Mouse (Mus musculus) splenic B cell, adult 2 months (primary cell): Measurements from ENCODE around the gene Ovca2.

Source experiments
- DNase-seq: peaks from one replicate; pipeline ENCODE4 v3.0.0-alpha.2; 2011; ENCODE audit warnings: low read depth, low spot score
- H3K27me3 ChIP-seq: 2 replicates; pipeline ENCODE4 v1.6.1; 2012; ENCODE audit warnings: mild to moderate bottlenecking, low read length, moderate library complexity, mixed read lengths; ENCODE audit not compliant: control insufficient read depth, poor library complexity, insufficient read depth, severe bottlenecking
- H3K36me3 ChIP-seq: 2 replicates; pipeline ENCODE4 v1.6.1; 2012; ENCODE audit warnings: mild to moderate bottlenecking, low read length, moderate library complexity, mixed read lengths; ENCODE audit not compliant: control insufficient read depth, poor library complexity, insufficient read depth, severe bottlenecking

Gene Ovca2

DNA sequence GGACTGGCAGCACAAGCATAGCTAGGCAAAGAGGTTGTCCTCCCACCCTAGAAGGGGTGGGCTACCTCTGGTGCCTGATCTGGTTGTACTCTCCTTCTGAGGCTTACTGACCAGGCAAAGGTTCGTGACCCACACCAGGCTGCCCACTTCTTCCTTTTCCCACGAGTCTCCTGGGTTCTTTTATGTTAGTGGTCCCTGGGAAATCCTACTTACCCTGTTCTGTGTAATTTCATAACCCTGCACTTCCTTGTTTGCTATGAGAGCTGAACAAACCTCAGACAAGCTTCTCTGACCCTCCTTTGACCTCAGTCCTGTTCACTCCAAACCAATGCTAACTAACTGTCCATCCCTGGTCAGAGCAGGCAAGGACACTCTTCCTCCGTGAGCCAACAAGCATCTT lies 37.6 kb downstream of the Ovca2 start:
- no peak for DNase-seq
- Histone ChIP-seq H3K27me3 (no peaks in the 10 kb centered on the region; the same call in 1 of the 2 replicates), H3K36me3 (peaks cover 5% of the 10 kb centered on the region)

DNA sequence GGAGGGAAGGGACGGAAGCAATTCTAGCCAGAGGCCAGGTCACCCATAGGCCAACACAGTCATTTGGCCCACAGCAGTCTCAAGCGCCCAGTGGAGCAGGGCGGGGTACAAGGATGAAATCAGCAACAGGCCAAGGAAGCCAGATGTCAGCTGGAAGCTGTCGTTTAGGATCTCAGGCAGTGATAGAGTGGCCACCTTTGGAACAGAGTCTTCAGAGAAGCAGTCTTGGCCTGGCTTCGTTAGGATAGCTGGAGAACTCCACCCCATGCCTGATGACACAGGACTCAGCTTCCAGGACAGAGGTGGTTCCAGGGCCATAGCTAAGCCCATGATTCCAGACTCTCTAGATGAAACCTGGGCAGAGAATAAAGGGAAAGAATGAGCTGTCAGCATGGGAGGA lies 38.2 kb downstream of the Ovca2 start:
- Histone ChIP-seq H3K27me3 (no peaks in the 10 kb centered on the region; the same call in 1 of the 2 replicates), H3K36me3 (peaks cover 5% of the 10 kb centered on the region)
- no peak for DNase-seq

DNA sequence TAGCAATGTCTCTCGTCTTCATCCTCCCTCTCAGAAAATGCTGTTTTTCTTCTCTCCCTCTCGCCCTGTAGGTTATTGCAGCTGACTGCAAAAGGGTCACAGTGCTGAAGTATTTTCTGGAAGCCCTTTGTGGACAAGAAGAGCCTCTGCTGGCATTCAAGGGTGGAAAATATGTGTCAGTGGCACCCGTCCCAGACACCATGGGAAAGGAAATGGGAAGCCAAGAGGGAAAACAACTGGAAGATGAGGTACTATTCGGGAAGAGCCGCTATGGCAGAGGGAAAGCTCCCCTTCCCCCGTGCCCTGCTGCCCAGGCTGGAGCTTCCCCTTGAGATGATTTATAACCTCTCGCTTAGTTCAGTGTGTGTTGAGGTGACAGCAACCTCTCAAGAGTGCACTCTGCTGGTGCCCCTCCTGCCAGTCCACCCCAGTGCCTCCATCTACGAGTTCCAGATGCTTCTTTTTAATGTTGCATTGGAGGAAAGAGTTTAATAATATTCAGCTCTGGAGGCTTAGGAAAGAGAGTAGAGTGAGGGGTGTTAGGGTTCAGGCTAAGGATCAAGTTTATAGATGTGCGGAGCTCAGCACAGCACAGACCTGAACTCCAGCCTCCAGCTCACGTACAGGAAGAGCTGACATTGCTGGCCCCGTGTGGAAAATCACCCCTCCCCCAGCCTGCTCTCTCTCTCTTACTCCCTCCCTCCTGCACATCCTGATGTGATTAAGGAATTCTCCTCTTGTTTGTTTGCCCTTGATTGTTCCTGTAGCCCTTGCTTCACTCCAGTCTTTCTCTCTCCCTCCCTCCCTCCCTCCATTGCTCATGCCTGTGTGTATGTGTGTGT lies 39.3 kb downstream of the Ovca2 start:
- no peaks in the 10 kb centered on the region; the same call in 1 of the 2 replicates for H3K27me3 ChIP-seq
- H3K36me3 ChIP-seq = peaks cover 5% of the 10 kb centered on the region
- no peak for DNase-seq

DNA sequence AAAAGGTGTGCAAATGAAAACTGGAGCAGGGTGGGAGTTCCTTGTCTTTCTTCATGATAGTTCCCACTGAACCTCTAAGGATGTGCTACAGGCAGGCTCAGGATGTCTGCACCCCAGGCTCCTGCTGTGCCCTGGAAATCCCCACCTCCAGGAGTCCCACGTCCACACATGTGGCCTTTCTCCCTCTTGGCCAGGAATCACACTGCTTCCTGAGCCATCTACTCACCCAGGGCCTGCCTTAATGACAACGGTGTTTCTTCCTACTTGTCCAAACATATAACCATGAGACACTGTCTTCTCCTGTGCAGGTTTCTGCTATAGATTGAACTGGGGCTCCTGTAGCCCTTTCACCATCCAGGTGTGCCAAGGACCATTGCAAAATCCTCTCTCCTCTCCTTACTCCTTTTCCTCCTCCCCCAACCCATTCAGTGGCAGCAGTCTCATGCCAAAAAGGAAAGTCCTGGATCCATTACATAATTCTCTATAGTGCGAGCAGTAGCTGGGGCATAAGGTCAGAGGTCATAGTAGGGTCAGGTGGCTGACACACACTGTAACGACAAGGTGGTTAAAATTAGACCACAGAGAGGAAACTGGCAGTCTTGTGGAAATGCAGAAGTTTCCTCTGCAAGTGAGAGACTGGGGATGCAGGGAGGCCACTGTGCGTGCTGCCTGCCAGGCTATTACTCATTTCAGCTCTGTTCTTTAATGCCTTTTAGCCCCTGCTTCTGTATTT lies 41.8 kb downstream of the Ovca2 start:
- no peaks in the 10 kb centered on the region; the same call in 1 of the 2 replicates for H3K36me3 ChIP-seq
- DNase-seq = peak; percentile 71

DNA sequence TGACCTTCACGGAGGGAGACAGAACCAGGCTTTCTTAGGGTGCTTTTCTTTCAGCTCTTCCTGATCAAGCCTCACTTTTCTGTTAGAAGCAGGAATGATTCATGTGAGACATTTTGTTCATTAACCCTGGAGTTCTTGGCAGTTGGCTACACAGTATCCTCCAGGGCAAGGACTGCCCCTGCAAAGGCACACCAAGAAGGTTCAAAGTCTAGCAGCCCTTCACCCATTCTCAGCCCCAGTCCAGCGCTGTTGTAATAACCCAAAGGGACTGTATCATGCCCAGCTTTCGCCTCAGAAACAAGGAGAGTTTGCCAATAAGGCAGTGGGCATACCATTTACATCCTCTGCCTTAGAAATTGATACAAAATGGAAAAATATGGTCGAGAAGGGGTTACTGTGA lies 43.3 kb downstream of the Ovca2 start:
- no peaks in the 10 kb centered on the region for H3K27me3 ChIP-seq

More for the DNA sequence above, 41.8 kb downstream of the Ovca2 start:
- H3K27me3 ChIP-seq = no peaks in the 10 kb centered on the region

DNA sequence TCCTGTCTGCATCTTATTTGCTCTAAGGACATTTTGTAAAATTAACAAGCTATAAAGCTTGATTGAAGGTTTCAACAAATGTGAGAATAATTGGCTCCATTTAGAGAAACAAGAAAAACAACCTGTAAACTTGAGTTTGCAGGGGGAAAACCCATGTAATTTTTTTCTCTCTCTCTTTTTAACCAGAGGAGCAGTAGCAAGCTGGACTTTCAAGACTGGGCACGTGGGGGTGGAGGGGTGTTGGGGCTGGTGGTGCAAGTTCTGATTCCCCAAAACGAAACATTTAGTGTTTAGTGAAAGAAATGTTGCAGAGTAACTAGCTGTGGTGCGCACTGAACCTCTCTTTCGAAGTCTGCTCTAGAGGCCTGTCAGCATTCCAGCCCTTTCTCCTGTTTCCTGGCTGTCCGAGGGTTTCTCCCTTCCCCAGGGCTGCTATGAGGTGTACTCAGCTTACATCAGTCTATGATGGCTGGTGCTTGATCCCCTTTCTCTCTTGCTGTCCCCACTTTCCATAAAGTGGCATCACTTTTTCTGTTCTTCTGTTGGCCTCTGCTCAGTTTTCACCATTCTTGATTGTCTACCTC lies 44.1 kb downstream of the Ovca2 start:
- DNase-seq = no peak
- Histone ChIP-seq H3K27me3 (no peaks in the 10 kb centered on the region), H3K36me3 (no peaks in the 10 kb centered on the region; the same call in 1 of the 2 replicates)

More for the DNA sequence above, 43.3 kb downstream of the Ovca2 start:
- no peaks in the 10 kb centered on the region; the same call in 1 of the 2 replicates for H3K36me3 ChIP-seq
- DNase-seq = no peak

DNA sequence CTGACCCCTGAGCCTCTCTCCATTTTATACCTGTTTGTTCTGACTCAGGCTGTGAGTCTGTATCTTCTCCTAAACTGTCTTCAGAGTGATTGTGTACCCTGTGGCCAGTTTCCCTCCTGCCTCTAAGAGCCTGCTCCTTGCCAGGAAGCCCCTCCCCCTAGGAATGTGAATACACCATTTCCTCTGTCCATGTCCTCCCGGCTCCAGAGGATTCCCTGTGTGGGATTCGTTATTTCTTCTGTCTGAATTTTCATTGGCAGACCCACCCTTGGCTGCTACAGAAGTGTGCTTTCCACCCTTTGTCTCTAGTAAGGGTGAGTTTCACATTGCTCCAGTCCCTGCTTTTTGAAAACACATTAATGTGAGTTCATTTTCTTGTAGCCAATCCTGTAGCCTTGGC lies 44.7 kb downstream of the Ovca2 start:
- no peak for DNase-seq
- Histone ChIP-seq H3K36me3 (no peaks in the 10 kb centered on the region), H3K27me3 (no peaks in the 10 kb centered on the region)

DNA sequence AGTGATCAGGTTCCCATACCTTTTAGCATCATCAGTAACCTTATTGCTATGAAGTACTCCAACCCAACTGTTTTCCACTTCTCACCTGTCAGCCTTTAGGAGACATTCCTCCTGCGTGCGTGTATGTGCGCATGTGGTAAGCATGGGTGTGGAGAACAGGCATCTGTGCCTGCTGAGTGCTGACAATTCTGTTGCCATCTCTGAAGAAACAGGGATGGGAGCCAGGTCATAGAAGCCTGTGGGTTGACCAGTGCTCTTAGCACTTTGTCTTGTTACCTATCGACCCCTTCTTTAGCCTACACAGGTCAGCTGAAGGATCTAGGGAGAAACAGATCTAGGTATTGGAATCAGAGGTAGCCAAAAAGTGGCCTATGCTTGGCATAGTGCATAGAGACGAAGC lies 45.2 kb downstream of the Ovca2 start:
- no peak for DNase-seq
- no peaks in the 10 kb centered on the region for H3K27me3 ChIP-seq
- H3K36me3 ChIP-seq = no peaks in the 10 kb centered on the region

DNA sequence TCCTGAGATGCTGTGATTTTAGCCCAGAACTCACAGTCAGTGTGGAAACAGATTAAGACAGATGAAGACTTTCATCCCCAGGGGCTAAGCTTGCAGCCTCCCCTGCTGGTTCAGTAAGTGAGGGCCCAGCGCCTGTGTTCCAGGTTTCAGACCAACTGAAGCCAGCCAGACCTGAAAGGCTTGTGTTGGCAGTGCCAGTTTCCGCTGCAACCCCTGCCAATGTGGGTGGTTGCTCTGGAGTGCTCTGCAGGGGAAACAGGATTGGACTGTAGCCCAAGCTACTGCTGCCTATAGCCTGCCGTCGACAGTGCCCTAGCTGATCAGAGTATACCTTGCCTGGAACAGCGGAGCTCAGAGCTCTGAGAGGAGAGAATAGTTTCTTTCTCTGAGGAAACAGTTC lies 46.4 kb downstream of the Ovca2 start:
- no peaks in the 10 kb centered on the region for H3K36me3 ChIP-seq
- no peak for DNase-seq
- no peaks in the 10 kb centered on the region for H3K27me3 ChIP-seq

DNA sequence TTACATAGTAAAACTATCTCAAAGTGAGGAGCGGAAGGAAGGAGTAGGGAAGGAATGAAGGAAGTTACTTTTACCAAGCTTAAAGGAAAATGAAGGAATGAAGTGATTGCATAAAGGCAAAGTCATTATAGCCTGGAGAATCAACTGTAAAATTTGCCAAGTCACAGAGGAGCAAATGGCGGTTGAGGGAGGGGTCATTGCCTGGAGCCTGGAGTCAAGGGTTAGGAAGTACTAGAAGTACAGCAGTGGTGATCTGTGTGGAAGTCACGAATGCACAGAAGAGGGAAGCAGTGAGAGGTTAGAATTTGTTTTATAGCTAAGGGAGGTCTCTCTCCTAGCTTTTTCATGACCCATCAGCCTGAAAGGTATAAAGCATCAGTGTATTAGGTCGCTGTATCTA lies 47.3 kb downstream of the Ovca2 start:
- no peak for DNase-seq
- Histone ChIP-seq H3K36me3 (no peaks in the 10 kb centered on the region), H3K27me3 (no peaks in the 10 kb centered on the region)

DNA sequence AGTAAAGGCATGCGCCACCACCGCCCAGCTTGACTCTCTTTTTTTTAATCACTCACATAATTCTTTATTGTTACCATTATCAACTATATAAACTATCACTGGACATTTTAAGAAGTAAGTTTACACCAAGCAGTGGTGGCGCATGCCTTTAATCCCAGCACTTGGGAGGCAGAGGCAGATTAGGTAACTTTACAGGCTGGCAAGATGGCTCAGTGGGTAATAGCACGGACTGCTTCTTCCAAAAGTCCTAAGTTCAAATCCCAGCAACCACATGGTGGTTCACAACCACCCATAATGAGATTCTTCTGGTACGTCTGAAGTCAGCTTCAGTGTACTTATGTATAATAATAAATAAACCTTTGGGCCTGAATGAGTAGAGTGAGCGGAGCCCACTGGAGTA lies 49.2 kb downstream of the Ovca2 start:
- no peaks in the 10 kb centered on the region for H3K27me3 ChIP-seq
- no peak for DNase-seq
- H3K36me3 ChIP-seq = no peaks in the 10 kb centered on the region

DNA sequence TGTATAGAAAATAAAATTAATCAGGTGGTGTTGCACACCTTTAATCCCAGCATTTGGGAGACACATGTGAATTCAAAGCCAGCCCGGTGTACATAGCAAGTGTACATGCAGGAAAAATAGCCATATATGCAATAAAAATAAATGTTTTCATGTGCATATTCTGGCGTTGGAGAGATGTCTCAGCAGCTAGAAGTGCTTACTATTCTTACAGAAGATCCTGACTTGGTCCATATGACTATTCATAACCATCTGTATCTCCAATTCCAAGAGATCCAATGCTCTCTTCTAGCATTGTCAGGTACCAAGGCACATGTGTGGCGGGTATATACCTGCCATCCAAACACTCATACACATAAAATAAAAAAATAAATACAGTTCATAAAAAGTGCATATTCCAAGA lies 52.3 kb downstream of the Ovca2 start:
- no peak for DNase-seq
- no peaks in the 10 kb centered on the region for H3K36me3 ChIP-seq
- no peaks in the 10 kb centered on the region for H3K27me3 ChIP-seq
